Mouse (Mus musculus) layer of hippocampus, adult 11-12 months (tissue): ENCODE measurements around the gene Xlr5b.
A peak's percentile ranks its signal among the peaks of the same experiment; 100 is the strongest.
"Not testable (repeated sequence)": the region's sequence is repeated elsewhere in the genome, so short reads cannot be mapped to it uniquely, and the experiment has no call there.

Experiments used
- DNase-seq: peaks from one replicate; pipeline ENCODE4 v3.0.0; 2022; ENCODE audit warnings: low spot score

Gene Xlr5b

DNA sequence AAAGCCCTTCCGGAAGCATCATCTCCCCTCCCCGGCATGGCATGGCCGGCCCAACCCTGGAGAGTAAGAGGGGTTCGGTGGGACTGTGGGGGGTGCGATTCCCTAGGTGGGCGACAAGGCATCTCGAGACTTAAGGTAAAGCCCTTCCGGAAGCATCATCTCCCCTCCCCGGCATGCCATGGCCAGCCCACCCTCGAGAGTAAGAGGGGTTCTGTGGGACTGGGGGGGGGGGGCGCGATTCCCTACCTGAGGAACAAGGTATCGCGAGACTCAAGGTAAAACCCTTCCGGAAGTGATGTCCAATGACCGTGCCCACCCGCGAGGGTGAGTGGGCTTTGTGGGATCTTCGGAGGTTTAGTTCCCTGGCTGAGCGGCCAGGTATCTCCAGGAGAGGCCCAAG lies at the start of gene Xlr5b:
Gene Xlr5b, plus strand, starts transcription at position 301 of the 400 bp plus-strand sequence.
- DNase-seq: not testable (repeated sequence)

DNA sequence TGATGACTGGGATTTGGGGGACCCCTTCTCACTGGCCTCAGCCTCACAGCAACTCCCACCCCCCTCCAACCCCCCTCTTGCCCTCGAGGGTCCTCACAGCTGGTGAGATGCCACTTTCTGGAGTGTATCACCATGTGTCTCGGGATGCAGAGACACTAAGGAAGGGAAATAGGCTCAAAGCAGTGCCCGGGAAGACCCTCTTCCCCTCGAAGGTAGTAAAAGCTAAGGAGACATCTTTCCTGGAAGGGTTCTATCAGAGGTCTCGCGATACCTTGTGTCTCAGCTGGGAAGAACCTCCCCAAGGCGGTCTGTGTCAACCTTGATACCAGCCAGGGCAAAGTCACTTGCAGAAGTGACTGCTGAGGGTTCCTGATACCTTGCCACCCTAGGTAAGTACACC lies 31.8 kb upstream of the Xlr5b start, which contains the start of gene Gm14685:
Gene Gm14685, plus strand, starts transcription at position 301 of the 400 bp plus-strand sequence.
- DNase-seq: not testable (repeated sequence)

DNA sequence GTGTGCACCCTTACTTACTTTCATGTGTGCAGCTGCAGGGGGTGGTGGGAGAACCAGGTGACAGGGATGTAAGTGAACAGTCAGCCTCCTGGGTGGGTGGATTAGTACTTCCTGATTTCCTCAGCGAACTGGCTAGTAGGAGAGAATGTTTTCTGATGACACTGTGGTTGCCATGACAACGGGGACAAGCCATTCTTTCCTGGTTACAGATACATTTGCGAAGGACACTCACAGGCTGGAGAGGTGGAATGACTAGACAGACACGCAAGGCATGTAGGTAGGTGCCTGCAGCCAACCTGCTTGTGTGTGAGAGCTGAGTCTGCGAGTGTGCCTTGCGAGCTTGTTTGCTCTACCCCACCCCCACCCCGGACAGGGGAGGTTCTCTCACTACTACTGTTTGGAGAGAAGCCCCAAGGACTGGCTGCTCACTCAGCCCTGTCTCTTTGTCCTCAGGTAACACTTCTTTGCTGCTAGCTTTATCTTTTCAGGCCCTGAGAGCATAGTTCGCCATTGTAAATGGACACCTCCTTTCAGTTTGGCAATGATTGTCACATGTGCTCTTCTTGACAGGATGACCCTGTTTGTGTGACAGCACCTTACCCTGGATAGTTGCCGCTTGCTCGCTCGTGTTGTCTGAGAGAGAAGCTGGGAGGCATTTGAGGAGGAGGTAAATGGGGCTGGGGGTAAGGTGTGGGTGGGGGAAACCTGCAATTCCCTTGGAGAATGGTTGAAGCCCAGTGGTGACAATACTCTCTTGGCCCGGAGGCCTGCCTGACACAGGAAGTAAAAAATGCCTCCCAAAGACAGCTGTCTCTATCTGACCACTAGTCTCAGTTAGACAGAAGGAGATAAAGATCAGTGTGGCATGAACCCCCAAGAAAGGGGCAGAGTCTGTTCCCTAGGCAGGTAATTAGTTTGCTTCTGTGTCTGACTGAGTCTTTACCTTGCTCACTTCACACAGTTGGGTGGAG lies 25.5 kb upstream of the Xlr5b start:
- DNase-seq: not testable (repeated sequence)

DNA sequence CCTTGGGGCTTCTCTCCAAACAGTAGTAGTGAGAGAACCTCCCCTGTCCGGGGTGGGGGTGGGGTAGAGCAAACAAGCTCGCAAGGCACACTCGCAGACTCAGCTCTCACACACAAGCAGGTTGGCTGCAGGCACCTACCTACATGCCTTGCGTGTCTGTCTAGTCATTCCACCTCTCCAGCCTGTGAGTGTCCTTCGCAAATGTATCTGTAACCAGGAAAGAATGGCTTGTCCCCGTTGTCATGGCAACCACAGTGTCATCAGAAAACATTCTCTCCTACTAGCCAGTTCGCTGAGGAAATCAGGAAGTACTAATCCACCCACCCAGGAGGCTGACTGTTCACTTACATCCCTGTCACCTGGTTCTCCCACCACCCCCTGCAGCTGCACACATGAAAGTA lies 5.4 kb upstream of the Xlr5b start:
- DNase-seq: not testable (repeated sequence)

DNA sequence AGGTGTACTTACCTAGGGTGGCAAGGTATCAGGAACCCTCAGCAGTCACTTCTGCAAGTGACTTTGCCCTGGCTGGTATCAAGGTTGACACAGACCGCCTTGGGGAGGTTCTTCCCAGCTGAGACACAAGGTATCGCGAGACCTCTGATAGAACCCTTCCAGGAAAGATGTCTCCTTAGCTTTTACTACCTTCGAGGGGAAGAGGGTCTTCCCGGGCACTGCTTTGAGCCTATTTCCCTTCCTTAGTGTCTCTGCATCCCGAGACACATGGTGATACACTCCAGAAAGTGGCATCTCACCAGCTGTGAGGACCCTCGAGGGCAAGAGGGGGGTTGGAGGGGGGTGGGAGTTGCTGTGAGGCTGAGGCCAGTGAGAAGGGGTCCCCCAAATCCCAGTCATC lies 754 bp downstream of the Xlr5b start, which contains the start of gene DXBay18:
Gene DXBay18, minus strand, starts transcription at position 101 of the 400 bp plus-strand sequence.
- not testable (repeated sequence) for DNase-seq

DNA sequence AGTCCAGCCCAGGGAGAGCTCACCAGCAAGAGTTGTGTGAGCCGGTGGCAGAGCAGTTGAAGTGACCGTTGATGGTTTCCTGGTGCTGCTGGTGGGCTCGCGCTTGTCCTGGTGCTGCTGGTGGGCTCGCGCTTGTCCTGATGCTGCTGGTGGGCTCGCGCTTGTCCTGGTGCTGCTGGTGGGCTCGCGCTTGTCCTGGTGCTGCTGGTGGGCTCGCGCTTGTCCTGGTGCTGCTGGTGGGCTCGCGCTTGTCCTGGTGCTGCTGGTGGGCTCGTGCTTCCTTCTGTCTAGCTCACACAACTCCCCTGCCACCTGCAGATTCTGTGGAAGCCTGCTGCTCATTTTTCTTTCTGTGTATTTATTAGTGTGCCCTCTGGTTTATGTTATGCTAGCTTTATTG lies 28.3 kb downstream of the Xlr5b start, which contains the start of gene Spin2d:
Gene Spin2d, minus strand, starts transcription at position 101 of the 400 bp plus-strand sequence.
- not testable (repeated sequence) for DNase-seq

DNA sequence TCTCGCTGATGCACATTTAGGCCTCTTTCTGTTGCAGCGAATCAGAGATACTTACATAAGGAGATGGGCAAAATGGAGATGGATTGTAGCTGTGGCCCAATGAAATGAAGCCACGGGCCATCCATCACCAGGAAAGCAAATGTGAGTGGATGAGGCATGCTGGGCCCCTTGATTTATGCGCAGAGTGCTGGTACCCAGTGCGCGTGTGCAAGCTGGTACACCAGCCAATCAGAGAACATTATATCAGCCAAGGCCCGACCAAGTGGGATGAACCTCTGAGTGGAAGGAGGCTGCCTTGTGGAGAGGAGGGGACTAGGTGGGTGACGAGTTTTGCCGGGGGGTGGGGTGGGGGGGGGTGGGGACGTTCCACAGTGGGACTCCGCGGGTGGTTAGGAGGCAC lies 43.3 kb downstream of the Xlr5b start, which contains the start of gene Xlr3b:
Gene Xlr3b, plus strand, starts transcription at position 274 of the 400 bp plus-strand sequence.
- peak; percentile 9 for DNase-seq
